Mouse (Mus musculus) hindbrain, embryonic 11.5 days (tissue): ENCODE data around the gene Primpol. TPM values are rescaled to one million over a fixed set of nuclear protein-coding genes. Genes with fewer than 3 reads are reported as not detected.
"Not testable (repeated sequence)": the region's sequence is repeated elsewhere in the genome, so short reads cannot be mapped to it uniquely, and the experiment has no call there.

Experiments used
- ATAC-seq: fragments of 200-750 bp; cut with Nextera tagmentation; 2 replicates; pipeline ENCODE4 v1.8.0; 2017; ENCODE audit warnings: mild to moderate bottlenecking, moderate TSS enrichment, moderate library complexity; ENCODE audit not compliant: low FRiP score
- DNase-seq: peaks from one replicate; pipeline ENCODE4 v3.0.0-alpha.2; 2015; ENCODE audit warnings: low spot score
- H3K27ac ChIP-seq: fragments of 300-500 bp; sonication (generic); 2 replicates; pipeline ENCODE4 v1.5.1; 2014; ENCODE audit warnings: mild to moderate bottlenecking, low read depth, low read length
- H3K27me3 ChIP-seq: fragments of 300-500 bp; sonication (generic); 2 replicates; pipeline ENCODE4 v1.6.1; 2014; ENCODE audit warnings: mild to moderate bottlenecking, low read length, moderate library complexity, mixed read lengths; ENCODE audit not compliant: control insufficient read depth, insufficient read depth
- H3K36me3 ChIP-seq: fragments of 300-500 bp; sonication (generic); 2 replicates; pipeline ENCODE4 v1.6.1; 2014; ENCODE audit warnings: mild to moderate bottlenecking, low read length, moderate library complexity, mixed read lengths; ENCODE audit not compliant: control insufficient read depth, insufficient read depth
- H3K4me1 ChIP-seq: fragments of 300-500 bp; sonication (generic); replicated peaks from 2 replicates; pipeline ENCODE4 v1.6.1; 2014; ENCODE audit warnings: low read length, mixed read lengths; ENCODE audit not compliant: control insufficient read depth, insufficient read depth
- H3K4me2 ChIP-seq: fragments of 300-500 bp; sonication (generic); replicated peaks from 2 replicates; pipeline ENCODE4 v1.6.1; 2014; ENCODE audit warnings: mild to moderate bottlenecking, low read depth, low read length
- H3K4me3 ChIP-seq: fragments of 300-500 bp; sonication (generic); 2 replicates; pipeline ENCODE4 v1.5.1; 2014; ENCODE audit warnings: low read depth, low read length
- H3K9ac ChIP-seq: fragments of 300-500 bp; sonication (generic); 2 replicates; pipeline ENCODE4 v1.6.1; 2014; ENCODE audit warnings: low read depth, low read length
- H3K9me3 ChIP-seq: fragments of 300-500 bp; sonication (generic); 2 replicates; pipeline ENCODE4 v1.6.1; 2016; ENCODE audit warnings: low read length; ENCODE audit not compliant: control insufficient read depth
- WGBS: fragments of 180-500 bp; shearing (Covaris S2); extraction: QIAGEN DNeasy Blood & Tissue Kit; methylation state at CpG from one replicate; pipeline ENCODE4 v1.1.7; 2014; 5-methylcytosine and 5-hydroxymethylcytosine counted together
- polyA plus RNA-seq: library from polyadenylated mRNA; unstranded; fragments of >200 nt; fragmentation: Nextera tagmentation; extraction: Ambion mirVana; gene quantifications from 2 replicates; pipeline ENCODE4 v1.2.1, GENCODE M21; 2014

The Primpol gene
- polyA plus RNA-seq, 1 experiment from 2014 or later: 10.0 TPM

GRCm38 (mm10) chr8:46584328-46584727 is 32.7 kb downstream of the Primpol start:
- H3K9ac ChIP-seq, ATAC-seq, H3K4me2 ChIP-seq, H3K4me1 ChIP-seq, H3K9me3 ChIP-seq, H3K36me3 ChIP-seq, H3K27ac ChIP-seq, H3K4me3 ChIP-seq, H3K27me3 ChIP-seq, DNase-seq: not testable (repeated sequence)
- 51% methylated on average over 4 of the region's 4 CpGs for WGBS

GRCm38 (mm10) chr8:46578794-46579193 is 38.2 kb downstream of the Primpol start:
- H3K27ac ChIP-seq: no peak overlapping the region
- no peak overlapping the region for H3K9ac ChIP-seq
- no peaks in the 10 kb centered on the region for H3K27me3 ChIP-seq
- no peaks in the 10 kb centered on the region for H3K9me3 ChIP-seq
- ATAC-seq (no peak), DNase-seq (no peak)
- no peaks in the 10 kb centered on the region for H3K4me1 ChIP-seq
- H3K4me3 ChIP-seq: no peak overlapping the region
- H3K36me3 ChIP-seq: peaks cover 3% of the 10 kb centered on the region; the same call in 1 of the 2 replicates
- WGBS: 96% methylated on average over 9 of the region's 9 CpGs
- no peak overlapping the region for H3K4me2 ChIP-seq

- ATAC-seq (no peak), DNase-seq (no peak)
- Histone ChIP-seq H3K36me3 (peaks cover 3% of the 10 kb centered on the region; the same call in 1 of the 2 replicates), H3K9me3 (no peaks in the 10 kb centered on the region), H3K4me3 (no peak overlapping the region), H3K9ac (no peak overlapping the region), H3K27ac (no peak overlapping the region), H3K4me1 (no peaks in the 10 kb centered on the region), H3K27me3 (no peaks in the 10 kb centered on the region), H3K4me2 (no peak overlapping the region)
- WGBS: 90% methylated on average over 2 of the region's 2 CpGs
Measured at GRCm38 (mm10) chr8:46573964-46574363, 43.0 kb downstream of the Primpol start.

- Histone ChIP-seq H3K4me2 (no peak overlapping the region), H3K4me1 (no peaks in the 10 kb centered on the region), H3K27me3 (no peaks in the 10 kb centered on the region), H3K9ac (no peak overlapping the region), H3K36me3 (peaks cover 3% of the 10 kb centered on the region; the same call in 1 of the 2 replicates), H3K9me3 (no peaks in the 10 kb centered on the region), H3K27ac (no peak overlapping the region), H3K4me3 (no peak overlapping the region)
- DNase-seq (no peak), ATAC-seq (no peak)
- 85% methylated on average over 2 of the region's 2 CpGs for WGBS
Measured at GRCm38 (mm10) chr8:46573446-46573845, 43.6 kb downstream of the Primpol start.

GRCm38 (mm10) chr8:46570673-46571072 is 46.3 kb downstream of the Primpol start:
- DNase-seq (no peak), ATAC-seq (no peak)
- Histone ChIP-seq H3K36me3 (no peaks in the 10 kb centered on the region), H3K9me3 (no peaks in the 10 kb centered on the region), H3K27me3 (no peaks in the 10 kb centered on the region), H3K4me3 (no peak overlapping the region), H3K4me1 (no peaks in the 10 kb centered on the region), H3K9ac (no peak overlapping the region), H3K27ac (no peak overlapping the region), H3K4me2 (no peak overlapping the region)
- WGBS: 95% methylated on average over 8 of the region's 14 CpGs

- DNase-seq: no peak
- Histone ChIP-seq H3K36me3 (no peaks in the 10 kb centered on the region), H3K4me2 (no peak overlapping the region), H3K9me3 (no peaks in the 10 kb centered on the region), H3K27me3 (no peaks in the 10 kb centered on the region), H3K9ac (no peak overlapping the region), H3K4me1 (no peaks in the 10 kb centered on the region), H3K27ac (no peak overlapping the region), H3K4me3 (no peak overlapping the region)
- ATAC-seq: no peak
- WGBS: 94% methylated on average over 19 of the region's 19 CpGs
Measured at GRCm38 (mm10) chr8:46569659-46570441, 47.2 kb downstream of the Primpol start.

- H3K4me2 ChIP-seq: no peak overlapping the region
- DNase-seq: no peak
- H3K4me3 ChIP-seq: no peak overlapping the region
- 84% methylated on average over 2 of the region's 2 CpGs for WGBS
- no peak for ATAC-seq
- H3K36me3 ChIP-seq: no peaks in the 10 kb centered on the region
- no peak overlapping the region for H3K9ac ChIP-seq
- H3K4me1 ChIP-seq: no peaks in the 10 kb centered on the region
- no peaks in the 10 kb centered on the region for H3K27me3 ChIP-seq
- H3K9me3 ChIP-seq: no peaks in the 10 kb centered on the region
- no peak overlapping the region for H3K27ac ChIP-seq
Measured at GRCm38 (mm10) chr8:46568942-46569341, 48.1 kb downstream of the Primpol start.

- Histone ChIP-seq H3K36me3 (no peaks in the 10 kb centered on the region), H3K27ac (no peak overlapping the region), H3K4me2 (no peak overlapping the region), H3K9ac (no peak overlapping the region), H3K4me3 (no peak overlapping the region), H3K9me3 (no peaks in the 10 kb centered on the region), H3K4me1 (no peaks in the 10 kb centered on the region), H3K27me3 (no peaks in the 10 kb centered on the region)
- ATAC-seq: no peak
- DNase-seq: no peak
- 89% methylated on average over 8 of the region's 8 CpGs for WGBS
Measured at GRCm38 (mm10) chr8:46567946-46568345, 49.1 kb downstream of the Primpol start.

- 70% methylated on average over 7 of the region's 7 CpGs for WGBS
- no peak for DNase-seq
Measured at GRCm38 (mm10) chr8:46566914-46567529, 50.0 kb downstream of the Primpol start.

More at GRCm38 (mm10) chr8:46566914-46567529, 50.0 kb downstream of the Primpol start:
- Histone ChIP-seq H3K36me3 (no peaks in the 10 kb centered on the region), H3K27ac (no peak overlapping the region), H3K27me3 (no peaks in the 10 kb centered on the region), H3K4me1 (no peaks in the 10 kb centered on the region), H3K9me3 (no peaks in the 10 kb centered on the region), H3K9ac (no peak overlapping the region), H3K4me2 (no peak overlapping the region), H3K4me3 (no peak overlapping the region)
- ATAC-seq: no peak; the same call in 1 of the 2 replicates
